Mouse (Mus musculus): ENCODE results near the gene Dgkh. TPM values are rescaled to one million over a fixed set of nuclear protein-coding genes. Genes with fewer than 3 reads are reported as not detected.

The Dgkh gene
- polyA plus RNA-seq, 1 experiment from 2014 or later = 3.2 TPM

DNA sequence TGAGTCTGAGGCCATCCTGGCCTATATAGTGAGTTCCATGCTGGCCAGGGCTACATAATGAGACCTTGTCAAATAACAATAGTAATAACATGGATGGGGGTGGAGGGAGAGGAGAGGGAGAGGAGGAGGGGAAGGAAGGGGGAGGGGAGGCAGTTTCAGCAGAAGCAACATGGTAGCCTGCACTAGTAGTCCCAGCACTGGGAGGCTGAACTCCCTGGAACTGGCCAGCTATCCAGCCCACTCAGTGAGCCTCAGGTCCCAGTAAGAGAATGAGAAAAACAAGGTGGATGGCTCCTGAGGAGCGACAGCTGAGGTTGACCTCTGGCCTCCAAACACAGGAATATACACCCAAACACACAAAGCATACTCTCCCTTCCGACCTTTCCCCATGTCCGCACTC is 27.0 kb downstream of the Dgkh start:
- no peak overlapping the region for H3K4me2 ChIP-seq (replicated peaks; ENCODE audit: low read depth, low read length)
- no peaks in the 10 kb centered on the region for H3K4me1 ChIP-seq (ENCODE audit: control insufficient read depth, insufficient read depth, low read length)
- H3K4me3 ChIP-seq (ENCODE audit: low read length) = no peak overlapping the region
- no peak overlapping the region for H3K27ac ChIP-seq (ENCODE audit: low read depth, low read length)
- ATAC-seq (ENCODE audit: low FRiP score, low TSS enrichment) = no peak
- no peaks in the 10 kb centered on the region for H3K27me3 ChIP-seq (ENCODE audit: control insufficient read depth, insufficient read depth, low read length)
- no peaks in the 10 kb centered on the region for H3K9me3 ChIP-seq (ENCODE audit: control insufficient read depth, low read length)
- no peak overlapping the region for H3K9ac ChIP-seq (ENCODE audit: low read depth, low read length)
- 90% methylated on average over 3 of the region's 3 CpGs for WGBS
- no peaks in the 10 kb centered on the region for H3K36me3 ChIP-seq (ENCODE audit: control insufficient read depth, insufficient read depth, low read length)

DNA sequence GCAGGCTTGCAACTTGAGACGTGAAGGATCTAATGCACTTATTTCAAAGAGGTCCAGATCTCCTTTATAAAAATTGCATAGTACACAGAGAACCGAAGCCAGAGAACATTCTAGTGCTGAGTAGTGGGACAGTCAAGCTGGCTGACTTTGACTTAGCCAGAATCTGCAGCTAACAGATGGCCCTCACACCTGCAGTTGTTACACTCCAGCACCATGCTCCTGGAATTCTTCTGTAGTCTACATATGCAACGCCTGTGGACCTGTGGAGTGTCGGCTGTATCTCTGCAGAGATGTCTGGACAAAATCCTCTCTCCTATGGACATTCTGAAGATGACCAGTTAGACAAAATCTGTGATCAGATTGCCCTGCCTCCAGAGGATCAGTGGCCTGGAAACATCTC is 28.6 kb downstream of the Dgkh start:
- H3K4me2 ChIP-seq (replicated peaks; ENCODE audit: low read depth, low read length) = no peak overlapping the region
- ATAC-seq (ENCODE audit: low FRiP score, low TSS enrichment) = no peak
- WGBS = 91% methylated on average over 4 of the region's 4 CpGs

GRCm38 (mm10) chr14:78703361-78703760 is 29.2 kb downstream of the Dgkh start:
- Histone ChIP-seq H3K4me3 (ENCODE audit: low read length) (no peak overlapping the region), H3K9ac (ENCODE audit: low read depth, low read length) (no peak overlapping the region), H3K4me2 (replicated peaks; ENCODE audit: low read depth, low read length) (no peak overlapping the region), H3K36me3 (ENCODE audit: control insufficient read depth, insufficient read depth, low read length) (no peaks in the 10 kb centered on the region), H3K9me3 (ENCODE audit: control insufficient read depth, low read length) (no peaks in the 10 kb centered on the region), H3K4me1 (ENCODE audit: control insufficient read depth, insufficient read depth, low read length) (no peaks in the 10 kb centered on the region), H3K27ac (ENCODE audit: low read depth, low read length) (no peak overlapping the region), H3K27me3 (ENCODE audit: control insufficient read depth, insufficient read depth, low read length) (no peaks in the 10 kb centered on the region)
- ATAC-seq (ENCODE audit: low FRiP score, low TSS enrichment) = no peak
- 77% methylated on average over 6 of the region's 6 CpGs for WGBS

More for the DNA sequence above, 28.6 kb downstream of the Dgkh start:
- Histone ChIP-seq H3K36me3 (ENCODE audit: control insufficient read depth, insufficient read depth, low read length) (no peaks in the 10 kb centered on the region), H3K4me1 (ENCODE audit: control insufficient read depth, insufficient read depth, low read length) (no peaks in the 10 kb centered on the region), H3K9ac (ENCODE audit: low read depth, low read length) (no peak overlapping the region), H3K27me3 (ENCODE audit: control insufficient read depth, insufficient read depth, low read length) (no peaks in the 10 kb centered on the region), H3K4me3 (ENCODE audit: low read length) (no peak overlapping the region), H3K9me3 (ENCODE audit: control insufficient read depth, low read length) (no peaks in the 10 kb centered on the region), H3K27ac (ENCODE audit: low read depth, low read length) (no peak overlapping the region)

DNA sequence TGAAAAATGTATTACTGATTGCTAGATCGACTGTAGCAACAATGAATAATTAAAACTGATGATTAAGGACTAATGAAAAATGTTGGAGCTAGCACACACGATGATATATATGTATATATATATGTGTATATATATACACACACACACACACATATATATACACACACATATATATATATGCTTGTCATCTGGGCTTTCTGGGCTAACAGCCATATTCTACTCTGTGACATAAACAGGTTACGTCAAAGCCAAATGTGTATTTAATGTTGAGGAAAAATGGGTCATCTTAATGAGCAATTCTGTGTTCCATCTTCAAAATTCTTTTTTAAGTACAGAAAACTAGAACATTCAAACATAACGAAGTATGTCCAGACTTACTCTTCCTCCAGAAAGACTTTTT is 30.5 kb downstream of the Dgkh start:
- Histone ChIP-seq H3K4me1 (ENCODE audit: control insufficient read depth, insufficient read depth, low read length) (no peaks in the 10 kb centered on the region), H3K27ac (ENCODE audit: low read depth, low read length) (no peak overlapping the region)

DNA sequence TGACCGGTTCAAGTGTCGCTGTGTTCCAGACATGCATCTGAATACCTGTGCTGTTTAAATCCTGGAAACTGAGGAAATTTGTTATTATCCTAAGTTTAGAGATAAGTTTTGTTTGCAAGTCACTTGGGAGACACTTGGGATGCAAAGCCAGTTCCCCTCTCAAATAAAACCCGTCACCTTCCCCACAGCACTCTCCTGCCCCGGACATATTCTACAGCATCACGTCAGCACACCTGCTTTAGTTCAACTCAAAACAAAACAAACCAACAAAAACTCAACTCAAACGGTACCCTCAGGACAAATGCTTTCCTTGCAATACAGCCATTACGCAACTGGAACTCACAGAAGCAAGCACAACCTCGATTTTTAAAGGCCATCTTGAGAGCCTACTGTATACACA is 31.1 kb downstream of the Dgkh start:
- no peaks in the 10 kb centered on the region for H3K9me3 ChIP-seq (ENCODE audit: control insufficient read depth, low read length)
- H3K4me2 ChIP-seq (replicated peaks; ENCODE audit: low read depth, low read length) = no peak overlapping the region
- 73% methylated on average over 8 of the region's 8 CpGs for WGBS
- H3K27ac ChIP-seq (ENCODE audit: low read depth, low read length) = no peak overlapping the region
- H3K36me3 ChIP-seq (ENCODE audit: control insufficient read depth, insufficient read depth, low read length) = no peaks in the 10 kb centered on the region
- H3K4me1 ChIP-seq (ENCODE audit: control insufficient read depth, insufficient read depth, low read length) = no peaks in the 10 kb centered on the region
- no peak for ATAC-seq (ENCODE audit: low FRiP score, low TSS enrichment)
- H3K4me3 ChIP-seq (ENCODE audit: low read length) = no peak overlapping the region
- H3K27me3 ChIP-seq (ENCODE audit: control insufficient read depth, insufficient read depth, low read length) = no peaks in the 10 kb centered on the region
- no peak overlapping the region for H3K9ac ChIP-seq (ENCODE audit: low read depth, low read length)

More for the DNA sequence above, 30.5 kb downstream of the Dgkh start:
- Histone ChIP-seq H3K27me3 (ENCODE audit: control insufficient read depth, insufficient read depth, low read length) (no peaks in the 10 kb centered on the region), H3K9me3 (ENCODE audit: control insufficient read depth, low read length) (no peaks in the 10 kb centered on the region), H3K4me3 (ENCODE audit: low read length) (no peak overlapping the region), H3K36me3 (ENCODE audit: control insufficient read depth, insufficient read depth, low read length) (no peaks in the 10 kb centered on the region), H3K9ac (ENCODE audit: low read depth, low read length) (no peak overlapping the region), H3K4me2 (replicated peaks; ENCODE audit: low read depth, low read length) (no peak overlapping the region)
- no peak for ATAC-seq (ENCODE audit: low FRiP score, low TSS enrichment)
- WGBS = 84% methylated on average over 4 of the region's 4 CpGs

GRCm38 (mm10) chr14:78701087-78701486 is 31.5 kb downstream of the Dgkh start:
- 72% methylated on average over 9 of the region's 9 CpGs for WGBS
- Histone ChIP-seq H3K36me3 (ENCODE audit: control insufficient read depth, insufficient read depth, low read length) (no peaks in the 10 kb centered on the region), H3K27ac (ENCODE audit: low read depth, low read length) (no peak overlapping the region), H3K9me3 (ENCODE audit: control insufficient read depth, low read length) (no peaks in the 10 kb centered on the region), H3K9ac (ENCODE audit: low read depth, low read length) (no peak overlapping the region), H3K4me1 (ENCODE audit: control insufficient read depth, insufficient read depth, low read length) (no peaks in the 10 kb centered on the region), H3K4me3 (ENCODE audit: low read length) (no peak overlapping the region), H3K4me2 (replicated peaks; ENCODE audit: low read depth, low read length) (no peak overlapping the region), H3K27me3 (ENCODE audit: control insufficient read depth, insufficient read depth, low read length) (no peaks in the 10 kb centered on the region)
- ATAC-seq (ENCODE audit: low FRiP score, low TSS enrichment) = no peak

DNA sequence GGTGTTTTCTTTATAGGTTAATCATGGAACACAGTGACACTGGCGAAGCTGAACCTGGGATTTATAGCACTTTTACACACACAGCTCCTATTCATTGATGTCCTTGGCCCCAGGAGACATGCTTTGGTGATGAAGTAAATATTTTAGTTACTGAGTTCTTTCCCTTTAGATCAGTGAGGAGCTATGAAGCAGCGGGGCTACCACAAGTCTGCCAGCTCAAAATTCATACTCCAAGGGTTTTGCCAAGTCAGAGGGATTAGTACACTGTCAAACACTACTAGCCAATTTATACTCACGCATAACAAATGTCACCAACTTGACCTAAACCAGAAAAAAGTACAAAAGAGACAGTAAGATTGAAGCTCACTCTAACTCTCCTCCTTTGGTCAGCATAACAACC is 32.9 kb downstream of the Dgkh start:
- 70% methylated on average over 3 of the region's 3 CpGs for WGBS

GRCm38 (mm10) chr14:78699196-78699595 is 33.4 kb downstream of the Dgkh start:
- no peak overlapping the region for H3K4me2 ChIP-seq (replicated peaks; ENCODE audit: low read depth, low read length)
- H3K36me3 ChIP-seq (ENCODE audit: control insufficient read depth, insufficient read depth, low read length) = no peaks in the 10 kb centered on the region
- H3K4me3 ChIP-seq (ENCODE audit: low read length) = no peak overlapping the region
- no peaks in the 10 kb centered on the region for H3K9me3 ChIP-seq (ENCODE audit: control insufficient read depth, low read length)
- no peak overlapping the region for H3K9ac ChIP-seq (ENCODE audit: low read depth, low read length)
- H3K27ac ChIP-seq (ENCODE audit: low read depth, low read length) = no peak overlapping the region
- ATAC-seq (ENCODE audit: low FRiP score, low TSS enrichment) = no peak
- no peaks in the 10 kb centered on the region for H3K27me3 ChIP-seq (ENCODE audit: control insufficient read depth, insufficient read depth, low read length)
- no peaks in the 10 kb centered on the region for H3K4me1 ChIP-seq (ENCODE audit: control insufficient read depth, insufficient read depth, low read length)
- 77% methylated on average over 5 of the region's 5 CpGs for WGBS

More for the DNA sequence above, 32.9 kb downstream of the Dgkh start:
- Histone ChIP-seq H3K9me3 (ENCODE audit: control insufficient read depth, low read length) (no peaks in the 10 kb centered on the region), H3K36me3 (ENCODE audit: control insufficient read depth, insufficient read depth, low read length) (no peaks in the 10 kb centered on the region), H3K9ac (ENCODE audit: low read depth, low read length) (no peak overlapping the region), H3K4me1 (ENCODE audit: control insufficient read depth, insufficient read depth, low read length) (no peaks in the 10 kb centered on the region), H3K4me2 (replicated peaks; ENCODE audit: low read depth, low read length) (no peak overlapping the region), H3K27me3 (ENCODE audit: control insufficient read depth, insufficient read depth, low read length) (no peaks in the 10 kb centered on the region), H3K4me3 (ENCODE audit: low read length) (no peak overlapping the region), H3K27ac (ENCODE audit: low read depth, low read length) (no peak overlapping the region)
- ATAC-seq (ENCODE audit: low FRiP score, low TSS enrichment) = no peak

DNA sequence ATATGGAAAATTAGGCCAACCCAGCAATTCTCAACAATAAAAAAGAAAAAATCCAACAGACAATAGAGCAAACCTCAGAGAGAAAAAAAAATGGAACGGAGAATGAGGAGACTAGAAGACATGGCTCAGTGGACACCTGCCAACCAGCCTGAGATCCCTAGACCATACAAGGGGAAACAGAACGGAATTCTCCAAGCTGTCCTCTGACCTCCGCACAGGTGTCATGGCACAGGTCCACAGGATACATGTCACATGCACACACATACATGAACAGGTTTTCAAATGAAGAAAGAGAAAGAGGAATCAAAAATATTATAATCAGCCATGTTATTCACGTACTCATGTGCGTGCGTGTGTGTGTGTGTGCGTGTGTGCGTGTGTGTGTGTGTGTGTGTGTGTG is 38.5 kb downstream of the Dgkh start:
- WGBS = 89% methylated on average over 8 of the region's 8 CpGs
- Histone ChIP-seq H3K9me3 (ENCODE audit: control insufficient read depth, low read length) (no peaks in the 10 kb centered on the region), H3K4me2 (replicated peaks; ENCODE audit: low read depth, low read length) (no peak overlapping the region)

GRCm38 (mm10) chr14:78692602-78693001 is 40.0 kb downstream of the Dgkh start:
- Histone ChIP-seq H3K4me3 (ENCODE audit: low read length) (no peak overlapping the region), H3K27ac (ENCODE audit: low read depth, low read length) (no peak overlapping the region), H3K4me2 (replicated peaks; ENCODE audit: low read depth, low read length) (no peak overlapping the region), H3K4me1 (ENCODE audit: control insufficient read depth, insufficient read depth, low read length) (0 out of 2 replicates have a peak, but pooled peaks cover 2% of the 10 kb centered on the region), H3K27me3 (ENCODE audit: control insufficient read depth, insufficient read depth, low read length) (no peaks in the 10 kb centered on the region), H3K9ac (ENCODE audit: low read depth, low read length) (no peak overlapping the region), H3K36me3 (ENCODE audit: control insufficient read depth, insufficient read depth, low read length) (no peaks in the 10 kb centered on the region), H3K9me3 (ENCODE audit: control insufficient read depth, low read length) (no peaks in the 10 kb centered on the region)
- ATAC-seq (ENCODE audit: low FRiP score, low TSS enrichment) = no peak
- 66% methylated on average over 4 of the region's 4 CpGs for WGBS

More for the DNA sequence above, 38.5 kb downstream of the Dgkh start:
- no peak for ATAC-seq (ENCODE audit: low FRiP score, low TSS enrichment)
- Histone ChIP-seq H3K4me3 (ENCODE audit: low read length) (no peak overlapping the region), H3K27me3 (ENCODE audit: control insufficient read depth, insufficient read depth, low read length) (no peaks in the 10 kb centered on the region), H3K9ac (ENCODE audit: low read depth, low read length) (no peak overlapping the region), H3K36me3 (ENCODE audit: control insufficient read depth, insufficient read depth, low read length) (no peaks in the 10 kb centered on the region), H3K4me1 (ENCODE audit: control insufficient read depth, insufficient read depth, low read length) (no peaks in the 10 kb centered on the region), H3K27ac (ENCODE audit: low read depth, low read length) (no peak overlapping the region)
